Mouse (Mus musculus): ENCODE data around the gene Top3b.

GRCm38 (mm10) chr16:16896015-16896381 is 25.5 kb downstream of the Top3b start:
- TF ChIP-seq FLI1 (IDR thresholded peaks at IDR 0.05; ENCODE audit: low read length): no peak
- TF ChIP-seq GATA1 (IDR thresholded peaks at IDR 0.05; ENCODE audit: borderline replicate concordance, low read length): no peak
